Comparison of ENCODE assay signal across 19 mouse cellular contexts in genomic region chr11:91204416-91204815, GRCm38 (mm10).
DNase-seq lines count a peak whose midpoint lies in the region; ATAC-seq lines count a peak whose summit lies in the region.
"Had no signal": no experiment of that assay in that cellular context is flagged by ENCODE, and none has a peak within 500 bp of the region (broad histone marks: within the 10 kb centered on the region; RNA-seq: fewer than 3 reads in every experiment).

No protein-coding gene starts in this region.

- no peaks in the 10 kb centered on the region for H3K4me1 ChIP-seq in hindbrain, embryonic 14.5 days (replicated peaks; ENCODE audit: control insufficient read depth, insufficient read depth, low read length)
- H3K4me1 ChIP-seq in hindbrain, embryonic 11.5 days (replicated peaks; ENCODE audit: control insufficient read depth, insufficient read depth, low read length), result no peaks in the 10 kb centered on the region
- H3K4me1 ChIP-seq in midbrain, embryonic 10.5 days, result peaks cover 25% of the 10 kb centered on the region
- H3K4me1 ChIP-seq in midbrain, embryonic 15.5 days, result no peaks in the 10 kb centered on the region; the same call in 1 of the 2 replicates
- H3K4me1 ChIP-seq: embryonic facial prominence, embryonic 12.5 days had no signal

- no peaks in the 10 kb centered on the region for H3K36me3 ChIP-seq in hindbrain, embryonic 14.5 days (replicated peaks; ENCODE audit: control insufficient read depth, insufficient read depth)
- no peaks in the 10 kb centered on the region for H3K36me3 ChIP-seq in hindbrain, embryonic 11.5 days (ENCODE audit: control insufficient read depth, insufficient read depth, low read length)
- no peaks in the 10 kb centered on the region for H3K36me3 ChIP-seq in midbrain, embryonic 10.5 days
- H3K36me3 ChIP-seq in midbrain, embryonic 15.5 days (replicated peaks), result no peaks in the 10 kb centered on the region
- H3K36me3 ChIP-seq: embryonic facial prominence, embryonic 12.5 days; heart, embryonic 15.5 days; neural tube, embryonic 12.5 days had no signal

- WGBS in hindbrain, embryonic 14.5 days, result 60% methylated on average over 7 of the region's 7 CpGs
- WGBS in hindbrain, embryonic 11.5 days, result 72% methylated on average over 7 of the region's 7 CpGs
- 78% methylated on average over 7 of the region's 7 CpGs for WGBS in midbrain, embryonic 10.5 days
- 54% methylated on average over 7 of the region's 7 CpGs for WGBS in midbrain, embryonic 15.5 days

- no peak overlapping the region for H3K9ac ChIP-seq in hindbrain, embryonic 14.5 days
- H3K9ac ChIP-seq in hindbrain, embryonic 11.5 days (ENCODE audit: low read depth, low read length), result no peak overlapping the region
- no peak overlapping the region for H3K9ac ChIP-seq in midbrain, embryonic 15.5 days
- H3K9ac ChIP-seq: embryonic facial prominence, embryonic 12.5 days; heart, embryonic 15.5 days; neural tube, embryonic 12.5 days had no signal

- H3K4me3 ChIP-seq in hindbrain, embryonic 14.5 days (replicated peaks; ENCODE audit: low read length), result no peak overlapping the region
- no peak overlapping the region for H3K4me3 ChIP-seq in hindbrain, embryonic 11.5 days (ENCODE audit: low read depth, low read length)
- H3K4me3 ChIP-seq in midbrain, embryonic 10.5 days, result no peak overlapping the region
- H3K4me3 ChIP-seq in midbrain, embryonic 15.5 days, result no peak overlapping the region
- H3K4me3 ChIP-seq: embryonic facial prominence, embryonic 12.5 days; heart, embryonic 15.5 days; neural tube, embryonic 12.5 days had no signal

- no peak for DNase-seq in hindbrain, embryonic 14.5 days (ENCODE audit: low spot score)
- DNase-seq in hindbrain, embryonic 11.5 days (ENCODE audit: low spot score), result no peak
- DNase-seq in midbrain, embryonic 10.5 days (ENCODE audit: low spot score), result no peak
- peak; percentile 70 for DNase-seq in fibroblast of lung, adult 2 months (ENCODE audit: low read depth)
- peak; percentile 79 for DNase-seq in retina, postnatal 1 day
- no peak for DNase-seq in thymus, postnatal 14 days
- no peak for DNase-seq in urinary bladder, adult 2 months (ENCODE audit: low spot score)
- DNase-seq: cerebellum, adult 11 months; heart, postnatal 36 days; kidney, adult 2 months; lung, postnatal 10 days; thymus, postnatal 36 days had no signal

- no peak for ATAC-seq in hindbrain, embryonic 14.5 days (ENCODE audit: low FRiP score)
- ATAC-seq in hindbrain, embryonic 11.5 days (ENCODE audit: low FRiP score), result no peak
- ATAC-seq in midbrain, embryonic 15.5 days (replicated peaks), result no peak
- ATAC-seq: activated CD4-positive, CD25-positive, alpha-beta regulatory T cell, adult 4 months; forebrain, embryonic 14.5 days had no signal

- peak overlapping the region; percentile 17; the same call in 1 of the 2 replicates for H3K4me2 ChIP-seq in hindbrain, embryonic 14.5 days (replicated peaks)
- no peak overlapping the region for H3K4me2 ChIP-seq in hindbrain, embryonic 11.5 days (replicated peaks; ENCODE audit: low read depth, low read length)
- no peak overlapping the region for H3K4me2 ChIP-seq in midbrain, embryonic 15.5 days
- H3K4me2 ChIP-seq: embryonic facial prominence, embryonic 12.5 days; heart, embryonic 15.5 days; neural tube, embryonic 12.5 days had no signal

- no peaks in the 10 kb centered on the region for H3K9me3 ChIP-seq in hindbrain, embryonic 14.5 days (ENCODE audit: control insufficient read depth, low read length)
- H3K9me3 ChIP-seq in hindbrain, embryonic 11.5 days (ENCODE audit: control insufficient read depth, low read length), result no peaks in the 10 kb centered on the region
- no peaks in the 10 kb centered on the region for H3K9me3 ChIP-seq in midbrain, embryonic 10.5 days (replicated peaks)
- no peaks in the 10 kb centered on the region for H3K9me3 ChIP-seq in midbrain, embryonic 15.5 days
- H3K9me3 ChIP-seq: embryonic facial prominence, embryonic 12.5 days; heart, embryonic 15.5 days; neural tube, embryonic 12.5 days had no signal

- H3K27ac ChIP-seq in hindbrain, embryonic 14.5 days, result no peak overlapping the region
- H3K27ac ChIP-seq in hindbrain, embryonic 11.5 days (ENCODE audit: low read depth, low read length), result no peak overlapping the region
- 0 out of 2 replicates have a peak overlapping the region, but pooled peaks have one; percentile 9 for H3K27ac ChIP-seq in midbrain, embryonic 10.5 days (replicated peaks)
- H3K27ac ChIP-seq in midbrain, embryonic 15.5 days, result no peak overlapping the region
- H3K27ac ChIP-seq: embryonic facial prominence, embryonic 12.5 days; heart, embryonic 15.5 days; kidney, postnatal 0 days; neural tube, embryonic 12.5 days had no signal

- H3K27me3 ChIP-seq in hindbrain, embryonic 14.5 days (ENCODE audit: control insufficient read depth, insufficient read depth, low read length), result no peaks in the 10 kb centered on the region
- no peaks in the 10 kb centered on the region for H3K27me3 ChIP-seq in hindbrain, embryonic 11.5 days (ENCODE audit: control insufficient read depth, insufficient read depth, low read length)
- H3K27me3 ChIP-seq in midbrain, embryonic 10.5 days (ENCODE audit: low read depth, poor library complexity, severe bottlenecking), result no peaks in the 10 kb centered on the region
- H3K27me3 ChIP-seq in midbrain, embryonic 15.5 days (replicated peaks), result no peaks in the 10 kb centered on the region
- H3K27me3 ChIP-seq: embryonic facial prominence, embryonic 12.5 days; heart, embryonic 15.5 days; neural tube, embryonic 12.5 days had no signal

Comparison
In these comparisons a context has a peak if more than half of its experiments do, and no peak if none do; other contexts are left out.
1. DNase-seq: peak in fibroblast of lung, adult 2 months (single experiment) and retina, postnatal 1 day (single experiment); none in hindbrain, embryonic 14.5 days (single experiment), hindbrain, embryonic 11.5 days (single experiment), midbrain, embryonic 10.5 days (single experiment), thymus, postnatal 14 days (single experiment) and urinary bladder, adult 2 months (single experiment).